Mouse (Mus musculus) hindbrain, embryonic 16.5 days (tissue): Measurements from ENCODE around the gene Scube3. TPM values are rescaled to one million over a fixed set of nuclear protein-coding genes. Genes with fewer than 3 reads are reported as not detected.

Experiments used
- ATAC-seq: fragments of 200-750 bp; cut with Nextera tagmentation; 2 replicates; pipeline ENCODE4 v1.8.0; 2017; ENCODE audit warnings: moderate TSS enrichment, moderate library complexity
- H3K27ac ChIP-seq: fragments of 300-500 bp; sonication (generic); 2 replicates; pipeline ENCODE4 v1.5.1; 2014; ENCODE audit warnings: low read depth, mild to moderate bottlenecking, control low read depth, low read length, moderate library complexity
- H3K27me3 ChIP-seq: fragments of 300-500 bp; sonication (generic); replicated peaks from 2 replicates; pipeline ENCODE4 v1.6.1; 2014; ENCODE audit warnings: low read length; ENCODE audit not compliant: control insufficient read depth, insufficient read depth
- H3K36me3 ChIP-seq: fragments of 300-500 bp; sonication (generic); 2 replicates; pipeline ENCODE4 v1.6.1; 2014; ENCODE audit warnings: mild to moderate bottlenecking, low read length, moderate library complexity, mixed read lengths; ENCODE audit not compliant: control insufficient read depth, insufficient read depth
- H3K4me1 ChIP-seq: fragments of 300-500 bp; sonication (generic); 2 replicates; pipeline ENCODE4 v1.6.1; 2014; ENCODE audit warnings: low read depth, low read length; ENCODE audit not compliant: control insufficient read depth, insufficient read depth
- H3K4me2 ChIP-seq: fragments of 300-500 bp; sonication (generic); 2 replicates; pipeline ENCODE4 v1.6.1; 2014; ENCODE audit warnings: mild to moderate bottlenecking, low read length, control low read depth, moderate library complexity
- H3K4me3 ChIP-seq: fragments of 300-500 bp; sonication (generic); 2 replicates; pipeline ENCODE4 v1.5.1; 2014; ENCODE audit warnings: mild to moderate bottlenecking, low read length, control low read depth, moderate library complexity
- H3K9ac ChIP-seq: fragments of 300-500 bp; sonication (generic); 2 replicates; pipeline ENCODE4 v1.6.1; 2014; ENCODE audit warnings: low read depth, mild to moderate bottlenecking, control low read depth, low read length, moderate library complexity
- H3K9me3 ChIP-seq: fragments of 300-500 bp; sonication (generic); 2 replicates; pipeline ENCODE4 v1.6.1; 2014; ENCODE audit warnings: mild to moderate bottlenecking, low read length, moderate library complexity; ENCODE audit not compliant: control insufficient read depth
- WGBS: fragments of 180-500 bp; shearing (Covaris S2); extraction: QIAGEN DNeasy Blood & Tissue Kit; methylation state at CpG from one replicate; pipeline ENCODE4 v1.1.7; 2014; 5-methylcytosine and 5-hydroxymethylcytosine counted together
- polyA plus RNA-seq: library from polyadenylated mRNA; unstranded; fragments of >200 nt; fragmentation: Nextera tagmentation; extraction: Ambion mirVana; gene quantifications from 2 replicates; pipeline ENCODE4 v1.2.1, GENCODE M21; 2015

The Scube3 gene
- polyA plus RNA-seq, 1 experiment from 2014 or later, result 3.0 TPM

GRCm38 (mm10) chr17:28124368-28124767 lies 17.6 kb upstream of the Scube3 start:
- Histone ChIP-seq H3K27me3 (no peaks in the 10 kb centered on the region), H3K4me2 (no peak overlapping the region), H3K4me1 (no peaks in the 10 kb centered on the region; the same call in 1 of the 2 replicates), H3K4me3 (no peak overlapping the region), H3K9ac (no peak overlapping the region), H3K9me3 (no peaks in the 10 kb centered on the region), H3K27ac (no peak overlapping the region), H3K36me3 (no peaks in the 10 kb centered on the region)
- 54% methylated on average over 8 of the region's 8 CpGs for WGBS
- no peak for ATAC-seq

- Histone ChIP-seq H3K4me3 (no peak overlapping the region), H3K36me3 (no peaks in the 10 kb centered on the region), H3K27ac (no peak overlapping the region), H3K4me1 (no peaks in the 10 kb centered on the region), H3K4me2 (no peak overlapping the region), H3K27me3 (no peaks in the 10 kb centered on the region), H3K9me3 (no peaks in the 10 kb centered on the region), H3K9ac (no peak overlapping the region)
- WGBS, result 93% methylated on average over 5 of the region's 5 CpGs
- ATAC-seq, result no peak
Observed at GRCm38 (mm10) chr17:28129796-28130195, 12.1 kb upstream of the Scube3 start.

GRCm38 (mm10) chr17:28130391-28131125 lies 11.4 kb upstream of the Scube3 start:
- Histone ChIP-seq H3K9me3 (no peaks in the 10 kb centered on the region), H3K4me3 (no peak overlapping the region), H3K36me3 (no peaks in the 10 kb centered on the region), H3K27me3 (no peaks in the 10 kb centered on the region), H3K4me2 (no peak overlapping the region), H3K4me1 (no peaks in the 10 kb centered on the region), H3K9ac (no peak overlapping the region), H3K27ac (no peak overlapping the region)
- WGBS, result 68% methylated on average over 5 of the region's 5 CpGs
- ATAC-seq, result no peak

GRCm38 (mm10) chr17:28131156-28131555 lies 10.8 kb upstream of the Scube3 start:
- Histone ChIP-seq H3K9me3 (no peaks in the 10 kb centered on the region), H3K4me1 (no peaks in the 10 kb centered on the region), H3K4me2 (no peak overlapping the region), H3K9ac (no peak overlapping the region), H3K4me3 (no peak overlapping the region), H3K27me3 (no peaks in the 10 kb centered on the region), H3K36me3 (no peaks in the 10 kb centered on the region), H3K27ac (no peak overlapping the region)
- ATAC-seq, result no peak

- 6% methylated on average over 14 of the region's 14 CpGs for WGBS
Observed at GRCm38 (mm10) chr17:28133193-28133592, 8.7 kb upstream of the Scube3 start.

GRCm38 (mm10) chr17:28135496-28135895 lies 6.4 kb upstream of the Scube3 start:
- no peak for ATAC-seq
- H3K27ac ChIP-seq, result no peak overlapping the region
- H3K4me2 ChIP-seq, result no peak overlapping the region
- no peaks in the 10 kb centered on the region for H3K9me3 ChIP-seq
- H3K4me1 ChIP-seq, result no peaks in the 10 kb centered on the region; the same call in 1 of the 2 replicates
- H3K9ac ChIP-seq, result no peak overlapping the region
- H3K36me3 ChIP-seq, result no peaks in the 10 kb centered on the region
- H3K4me3 ChIP-seq, result no peak overlapping the region
- 78% methylated on average over 3 of the region's 3 CpGs for WGBS
- 0 out of 2 replicates have a peak, but pooled peaks cover 4% of the 10 kb centered on the region for H3K27me3 ChIP-seq

More at GRCm38 (mm10) chr17:28133193-28133592, 8.7 kb upstream of the Scube3 start:
- Histone ChIP-seq H3K4me1 (no peaks in the 10 kb centered on the region; the same call in 1 of the 2 replicates), H3K4me2 (no peak overlapping the region), H3K9me3 (no peaks in the 10 kb centered on the region), H3K27ac (no peak overlapping the region), H3K27me3 (no peaks in the 10 kb centered on the region), H3K36me3 (no peaks in the 10 kb centered on the region), H3K4me3 (no peak overlapping the region), H3K9ac (no peak overlapping the region)
- ATAC-seq, result no peak

- Histone ChIP-seq H3K9ac (no peak overlapping the region; the same call in 1 of the 2 replicates), H3K27ac (no peak overlapping the region)
- ATAC-seq, result no peak
Observed at GRCm38 (mm10) chr17:28136266-28136665, 5.7 kb upstream of the Scube3 start.

GRCm38 (mm10) chr17:28138013-28138412 lies 3.9 kb upstream of the Scube3 start:
- no peak for ATAC-seq
- no peak overlapping the region for H3K9ac ChIP-seq
- 0 out of 2 replicates have a peak, but pooled peaks cover 4% of the 10 kb centered on the region for H3K27me3 ChIP-seq
- H3K27ac ChIP-seq, result no peak overlapping the region
- peaks cover 16% of the 10 kb centered on the region for H3K4me1 ChIP-seq
- H3K4me2 ChIP-seq, result no peak overlapping the region
- 91% methylated on average over 8 of the region's 8 CpGs for WGBS
- no peaks in the 10 kb centered on the region for H3K9me3 ChIP-seq
- H3K36me3 ChIP-seq, result no peaks in the 10 kb centered on the region
- H3K4me3 ChIP-seq, result no peak overlapping the region

More at GRCm38 (mm10) chr17:28136266-28136665, 5.7 kb upstream of the Scube3 start:
- peaks cover 6% of the 10 kb centered on the region for H3K4me1 ChIP-seq
- H3K27me3 ChIP-seq, result 0 out of 2 replicates have a peak, but pooled peaks cover 4% of the 10 kb centered on the region
- no peaks in the 10 kb centered on the region for H3K9me3 ChIP-seq
- no peak overlapping the region for H3K4me2 ChIP-seq
- H3K4me3 ChIP-seq, result no peak overlapping the region
- WGBS, result 33% methylated on average over 5 of the region's 5 CpGs
- no peaks in the 10 kb centered on the region for H3K36me3 ChIP-seq

GRCm38 (mm10) chr17:28138685-28139084 lies 3.3 kb upstream of the Scube3 start:
- H3K36me3 ChIP-seq, result no peaks in the 10 kb centered on the region
- H3K9me3 ChIP-seq, result no peaks in the 10 kb centered on the region
- no peak overlapping the region for H3K9ac ChIP-seq
- H3K27me3 ChIP-seq, result 0 out of 2 replicates have a peak, but pooled peaks cover 4% of the 10 kb centered on the region
- no peak overlapping the region for H3K4me3 ChIP-seq
- 73% methylated on average over 9 of the region's 9 CpGs for WGBS
- no peak overlapping the region for H3K27ac ChIP-seq
- H3K4me1 ChIP-seq, result peaks cover 20% of the 10 kb centered on the region
- ATAC-seq, result no peak
- H3K4me2 ChIP-seq, result no peak overlapping the region
